Mouse (Mus musculus): Measurements from ENCODE around the gene Pappa2.

DNA sequence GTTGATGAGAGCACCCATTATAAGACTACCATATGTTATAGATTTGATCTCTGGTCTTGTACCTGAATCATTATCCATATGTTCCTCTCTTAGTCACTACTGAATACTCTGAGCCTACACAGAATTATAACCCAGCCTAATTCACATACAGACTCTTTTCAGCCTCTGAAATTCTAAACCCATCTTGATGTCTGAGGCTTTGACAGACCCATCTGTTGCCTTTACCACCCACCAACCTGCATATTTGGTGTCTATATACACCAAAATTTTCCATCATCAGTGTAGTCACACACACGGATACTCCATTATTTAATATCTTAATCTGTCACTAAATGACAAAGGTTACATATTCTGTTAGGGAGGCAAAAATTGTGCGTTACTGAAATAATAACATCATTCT is 69.6 kb downstream of the Pappa2 start:
- TF ChIP-seq CTCF (IDR thresholded peaks at IDR 0.05; ENCODE audit: low read depth): no peak
- no peak for TF ChIP-seq EP300 (IDR thresholded peaks at IDR 0.05; ENCODE audit: low read depth)

Data from liver, embryonic 14.5 days (tissue).